Comparison of ENCODE assay signal across 9 mouse cellular contexts in genomic region chr6:134037960-134038359, GRCm38 (mm10). TPM values are rescaled to one million over a fixed set of nuclear protein-coding genes. Genes with fewer than 3 reads are reported as not detected.
DNase-seq lines count a peak whose midpoint lies in the region; ATAC-seq lines count a peak whose summit lies in the region.
"Had no signal": no experiment of that assay in that cellular context is flagged by ENCODE, and none has a peak within 500 bp of the region (broad histone marks: within the 10 kb centered on the region; RNA-seq: fewer than 3 reads in every experiment).

No protein-coding gene starts in this region.

- H3K4me3 ChIP-seq in liver, embryonic 11.5 days (ENCODE audit: low read depth, low read length), result peak overlapping the region; percentile 84
- peak overlapping the region; percentile 81 for H3K4me3 ChIP-seq in forebrain, embryonic 10.5 days
- H3K4me3 ChIP-seq in limb, embryonic 11.5 days (ENCODE audit: low read depth, low read length), result peak overlapping the region; percentile 12; the same call in 1 of the 2 replicates
- peak overlapping the region; percentile 86 for H3K4me3 ChIP-seq in neural tube, embryonic 15.5 days (replicated peaks)

- H3K4me2 ChIP-seq in liver, embryonic 11.5 days, result peak overlapping the region; percentile 86
- H3K4me2 ChIP-seq in limb, embryonic 11.5 days (ENCODE audit: low read depth, severe bottlenecking), result peak overlapping the region; percentile 72
- peak overlapping the region; percentile 70 for H3K4me2 ChIP-seq in neural tube, embryonic 15.5 days

- no peak overlapping the region for H3K9ac ChIP-seq in liver, embryonic 11.5 days (ENCODE audit: low read depth, low read length)
- H3K9ac ChIP-seq in limb, embryonic 11.5 days (ENCODE audit: low read length), result no peak overlapping the region
- no peak overlapping the region for H3K9ac ChIP-seq in neural tube, embryonic 15.5 days (replicated peaks)

- no peaks in the 10 kb centered on the region for H3K27me3 ChIP-seq in liver, embryonic 11.5 days (replicated peaks; ENCODE audit: control insufficient read depth, insufficient read depth, low read length)
- H3K27me3 ChIP-seq in forebrain, embryonic 10.5 days (ENCODE audit: poor library complexity, severe bottlenecking), result no peaks in the 10 kb centered on the region
- H3K27me3 ChIP-seq in limb, embryonic 11.5 days (ENCODE audit: control insufficient read depth, insufficient read depth, low read length), result no peaks in the 10 kb centered on the region
- no peaks in the 10 kb centered on the region for H3K27me3 ChIP-seq in neural tube, embryonic 15.5 days (replicated peaks)

- peaks cover 52% of the 10 kb centered on the region for H3K4me1 ChIP-seq in liver, embryonic 11.5 days (replicated peaks; ENCODE audit: control insufficient read depth, insufficient read depth, low read length)
- H3K4me1 ChIP-seq in forebrain, embryonic 10.5 days, result peaks cover 66% of the 10 kb centered on the region
- H3K4me1 ChIP-seq in limb, embryonic 11.5 days (ENCODE audit: control insufficient read depth, insufficient read depth, low read length), result peaks cover 42% of the 10 kb centered on the region
- peaks cover 67% of the 10 kb centered on the region for H3K4me1 ChIP-seq in neural tube, embryonic 15.5 days

- H3K9me3 ChIP-seq in liver, embryonic 11.5 days (ENCODE audit: control insufficient read depth, low read length), result no peaks in the 10 kb centered on the region
- H3K9me3 ChIP-seq in forebrain, embryonic 10.5 days, result no peaks in the 10 kb centered on the region
- no peaks in the 10 kb centered on the region for H3K9me3 ChIP-seq in limb, embryonic 11.5 days (ENCODE audit: control insufficient read depth, low read length)
- no peaks in the 10 kb centered on the region for H3K9me3 ChIP-seq in neural tube, embryonic 15.5 days (replicated peaks)

- WGBS in liver, embryonic 11.5 days, result 24% methylated on average over 10 of the region's 10 CpGs
- WGBS in forebrain, embryonic 10.5 days, result 31% methylated on average over 10 of the region's 10 CpGs
- WGBS in limb, embryonic 11.5 days, result 24% methylated on average over 10 of the region's 10 CpGs
- 24% methylated on average over 10 of the region's 10 CpGs for WGBS in neural tube, embryonic 15.5 days

- H3K36me3 ChIP-seq in liver, embryonic 11.5 days (ENCODE audit: control insufficient read depth, insufficient read depth, low read length), result no peaks in the 10 kb centered on the region
- H3K36me3 ChIP-seq in forebrain, embryonic 10.5 days (replicated peaks), result peaks cover 12% of the 10 kb centered on the region
- no peaks in the 10 kb centered on the region for H3K36me3 ChIP-seq in limb, embryonic 11.5 days (ENCODE audit: control insufficient read depth, insufficient read depth, low read length)
- no peaks in the 10 kb centered on the region for H3K36me3 ChIP-seq in neural tube, embryonic 15.5 days

- DNase-seq in liver, embryonic 11.5 days (ENCODE audit: low spot score), result no peak
- DNase-seq in liver, result no peak
- peak; percentile 21 for DNase-seq in forebrain, embryonic 10.5 days (ENCODE audit: extremely low spot score, low spot score)
- DNase-seq in limb, embryonic 11.5 days (ENCODE audit: low spot score), result no peak
- no peak for DNase-seq in right cerebral cortex, postnatal 14 days
- no peak for DNase-seq in gastrocnemius, adult 18-20 months (ENCODE audit: low spot score)
- no peak for DNase-seq in left cerebral cortex, adult 11 months (ENCODE audit: low spot score)
- DNase-seq: cerebellum, adult 9-10 months had no signal

- ATAC-seq in liver, embryonic 11.5 days (replicated peaks; ENCODE audit: low FRiP score), result no peak
- no peak for ATAC-seq in limb, embryonic 11.5 days (ENCODE audit: insufficient number of reproducible peaks, low FRiP score, low TSS enrichment, low read depth)
- ATAC-seq in neural tube, embryonic 15.5 days (ENCODE audit: low FRiP score), result no peak

- H3K27ac ChIP-seq in liver, embryonic 11.5 days (ENCODE audit: low read depth, low read length), result no peak overlapping the region
- no peak overlapping the region for H3K27ac ChIP-seq in forebrain, embryonic 10.5 days
- no peak overlapping the region for H3K27ac ChIP-seq in limb, embryonic 11.5 days (replicated peaks; ENCODE audit: low read depth, low read length)
- no peak overlapping the region for H3K27ac ChIP-seq in neural tube, embryonic 15.5 days (replicated peaks)

RNA-seq across cellular contexts. Expression of gene Etv6, which starts 2.5 kb away (rescaled TPM):
- polyA plus RNA-seq in liver, embryonic 11.5 days (2014; fragmentation: Nextera tagmentation; extraction: Ambion mirVana), result 12.6 and 13.0 TPM in 2 replicates
- polyA plus RNA-seq in forebrain, embryonic 10.5 days (2016; fragmentation: Nextera tagmentation; extraction: Ambion mirVana), result 16.2 TPM in 2 replicates
- 20.0 and 20.5 TPM in 2 replicates for polyA plus RNA-seq in limb, embryonic 11.5 days (2014; fragmentation: Nextera tagmentation; extraction: Ambion mirVana)
- polyA plus RNA-seq in neural tube, embryonic 15.5 days (2015; fragmentation: Nextera tagmentation; extraction: Ambion mirVana), result 5.8 and 9.1 TPM in 2 replicates
- total RNA-seq in gastrocnemius, adult 18-20 months (2021), result 1 to 10 TPM; 5.7 to 9.4 TPM

Comparison
In these comparisons a context has a peak if more than half of its experiments do, and no peak if none do; other contexts are left out.
1. H3K4me3 ChIP-seq: peak in every context shown above with its lines; median percentile 86 in neural tube, embryonic 15.5 days; 84 in liver, embryonic 11.5 days; 81 in forebrain, embryonic 10.5 days; 12 in limb, embryonic 11.5 days.